Mouse (Mus musculus) T-helper 17 cell (primary cell): ENCODE results near the gene Cdc37.

Experiments
- in situ Hi-C, 2 experiments: fragments of 300-600 bp; cut with MboI, MseI; formaldehyde crosslinking; loops; 1 replicate in 1 of 2; 2 replicates in 1 of 2; pipeline ENCODE4 v1.15.1; 2025; ENCODE audit warnings: high pct_unique_total_duplicates in 2 of 2

The Cdc37 gene

GRCm38 (mm10) chr9:21104814-21105213 is 45.0 kb downstream of the Cdc37 start:
- in situ Hi-C loops, result no loop called here

- in situ Hi-C loops, result no loop called here
These were observed 47.7 kb downstream of the Cdc37 start for GRCm38 (mm10) chr9:21102076-21102475.

GRCm38 (mm10) chr9:21100447-21101161 is 49.2 kb downstream of the Cdc37 start:
- in situ Hi-C loops, result no loop called here

- in situ Hi-C loops, result no loop called here
These were observed 52.0 kb downstream of the Cdc37 start for GRCm38 (mm10) chr9:21097793-21098192.

GRCm38 (mm10) chr9:21095958-21096357 is 53.8 kb downstream of the Cdc37 start:
- in situ Hi-C loops, result no loop called here

GRCm38 (mm10) chr9:21093423-21093822 is 56.4 kb downstream of the Cdc37 start:
- in situ Hi-C loops, result loop anchor here in 1 of 2 experiments (5.0 kb wide), 1 partner anchor 34 kb away; no protein-coding TSS in a partner anchor

- in situ Hi-C loops, result loop anchor here in 1 of 2 experiments (5.0 kb wide), 1 partner anchor 35 kb away; no protein-coding TSS in a partner anchor
These were observed 58.0 kb downstream of the Cdc37 start, which contains the start of the genes Gm38431 and Raver1 for GRCm38 (mm10) chr9:21091707-21092320. TSS of gene Gm38431 (minus strand) at chr9:21091997. TSS of gene Raver1 (minus strand) at chr9:21092008.

GRCm38 (mm10) chr9:21090972-21091706 is 58.6 kb downstream of the Cdc37 start:
- in situ Hi-C loops, result loop anchor here in 1 of 2 experiments (5.0 kb wide), 1 partner anchor 36 kb away; no protein-coding TSS in a partner anchor

GRCm38 (mm10) chr9:21090537-21090936 is 59.2 kb downstream of the Cdc37 start:
- in situ Hi-C loops, result loop anchor here in 1 of 2 experiments (5.0 kb wide), 1 partner anchor 37 kb away; no protein-coding TSS in a partner anchor

- in situ Hi-C loops, result no loop called here
These were observed 66.5 kb downstream of the Cdc37 start for GRCm38 (mm10) chr9:21083324-21083723.
